Mouse (Mus musculus): ENCODE data around the gene Sdk1. TPM values are rescaled to one million over a fixed set of nuclear protein-coding genes. Genes with fewer than 3 reads are reported as not detected.

Gene Sdk1
- polyA plus RNA-seq, 1 experiment from 2014 or later: 3.4 TPM

- H3K4me2 ChIP-seq (ENCODE audit: low read depth, low read length): no peak overlapping the region
Measured at GRCm38 (mm10) chr5:142215981-142216380, 974.7 kb downstream of the Sdk1 start.

GRCm38 (mm10) chr5:142220851-142221503 is 979.7 kb downstream of the Sdk1 start:
- Histone ChIP-seq H3K4me3 (replicated peaks; ENCODE audit: low read length) (no peak overlapping the region), H3K4me1 (ENCODE audit: control insufficient read depth, insufficient read depth, low read length) (no peaks in the 10 kb centered on the region), H3K9ac (ENCODE audit: low read length) (no peak overlapping the region), H3K27me3 (ENCODE audit: control insufficient read depth, insufficient read depth, low read length) (no peaks in the 10 kb centered on the region), H3K9me3 (replicated peaks; ENCODE audit: control insufficient read depth, low read length) (peaks cover 4% of the 10 kb centered on the region; the same call in 1 of the 2 replicates), H3K27ac (ENCODE audit: low read length) (no peak overlapping the region), H3K36me3 (ENCODE audit: control insufficient read depth, insufficient read depth, low read length) (no peaks in the 10 kb centered on the region), H3K4me2 (ENCODE audit: low read depth, low read length) (no peak overlapping the region)
- WGBS: 89% methylated on average over 12 of the region's 12 CpGs
- ATAC-seq (ENCODE audit: insufficient read depth, low FRiP score): no peak

More at GRCm38 (mm10) chr5:142215981-142216380, 974.7 kb downstream of the Sdk1 start:
- Histone ChIP-seq H3K9ac (ENCODE audit: low read length) (no peak overlapping the region), H3K27me3 (ENCODE audit: control insufficient read depth, insufficient read depth, low read length) (no peaks in the 10 kb centered on the region), H3K27ac (ENCODE audit: low read length) (peak overlapping the region; percentile 34; the same call in 1 of the 2 replicates), H3K4me3 (replicated peaks; ENCODE audit: low read length) (no peak overlapping the region), H3K36me3 (ENCODE audit: control insufficient read depth, insufficient read depth, low read length) (no peaks in the 10 kb centered on the region), H3K9me3 (replicated peaks; ENCODE audit: control insufficient read depth, low read length) (peaks cover 3% of the 10 kb centered on the region; the same call in 1 of the 2 replicates), H3K4me1 (ENCODE audit: control insufficient read depth, insufficient read depth, low read length) (no peaks in the 10 kb centered on the region)
- no peak for ATAC-seq (ENCODE audit: insufficient read depth, low FRiP score)
- 61% methylated on average over 5 of the region's 5 CpGs for WGBS

GRCm38 (mm10) chr5:142228957-142229810 is 987.9 kb downstream of the Sdk1 start:
- WGBS: 78% methylated on average over 18 of the region's 18 CpGs
- H3K4me2 ChIP-seq (ENCODE audit: low read depth, low read length): no peak overlapping the region
- H3K4me3 ChIP-seq (replicated peaks; ENCODE audit: low read length): no peak overlapping the region
- H3K9me3 ChIP-seq (replicated peaks; ENCODE audit: control insufficient read depth, low read length): no peaks in the 10 kb centered on the region
- no peaks in the 10 kb centered on the region for H3K27me3 ChIP-seq (ENCODE audit: control insufficient read depth, insufficient read depth, low read length)
- no peaks in the 10 kb centered on the region for H3K36me3 ChIP-seq (ENCODE audit: control insufficient read depth, insufficient read depth, low read length)
- H3K27ac ChIP-seq (ENCODE audit: low read length): no peak overlapping the region
- ATAC-seq (ENCODE audit: insufficient read depth, low FRiP score): no peak
- no peaks in the 10 kb centered on the region for H3K4me1 ChIP-seq (ENCODE audit: control insufficient read depth, insufficient read depth, low read length)
- no peak overlapping the region for H3K9ac ChIP-seq (ENCODE audit: low read length)

DNA sequence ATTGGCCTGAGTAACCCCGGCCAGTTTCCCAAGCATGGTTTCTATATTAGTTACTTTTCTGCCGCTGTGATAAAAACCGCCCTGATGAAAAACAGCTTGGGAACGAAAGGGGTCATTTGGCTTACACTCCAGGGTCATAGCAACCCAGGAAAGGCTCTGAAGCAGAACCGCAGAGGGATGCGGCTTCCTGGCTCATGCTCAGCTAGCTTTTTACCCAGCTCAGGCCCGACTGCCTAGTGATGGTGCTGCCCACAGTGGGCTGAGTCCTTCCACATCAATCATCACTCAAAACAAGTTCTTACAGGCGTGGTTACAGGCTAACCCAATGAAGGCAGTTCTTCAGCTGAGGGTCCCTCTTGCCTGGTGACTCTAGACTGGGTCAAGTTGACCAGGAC is 988.5 kb downstream of the Sdk1 start:
- H3K9ac ChIP-seq (ENCODE audit: low read length): no peak overlapping the region
- no peaks in the 10 kb centered on the region for H3K36me3 ChIP-seq (ENCODE audit: control insufficient read depth, insufficient read depth, low read length)
- WGBS: 85% methylated on average over 8 of the region's 8 CpGs
- no peaks in the 10 kb centered on the region for H3K9me3 ChIP-seq (replicated peaks; ENCODE audit: control insufficient read depth, low read length)
- H3K27me3 ChIP-seq (ENCODE audit: control insufficient read depth, insufficient read depth, low read length): no peaks in the 10 kb centered on the region
- no peaks in the 10 kb centered on the region for H3K4me1 ChIP-seq (ENCODE audit: control insufficient read depth, insufficient read depth, low read length)
- H3K27ac ChIP-seq (ENCODE audit: low read length): no peak overlapping the region
- no peak for ATAC-seq (ENCODE audit: insufficient read depth, low FRiP score)
- no peak overlapping the region for H3K4me2 ChIP-seq (ENCODE audit: low read depth, low read length)
- H3K4me3 ChIP-seq (replicated peaks; ENCODE audit: low read length): no peak overlapping the region

GRCm38 (mm10) chr5:142240288-142240687 is 999.0 kb downstream of the Sdk1 start:
- 87% methylated on average over 6 of the region's 6 CpGs for WGBS
- H3K4me2 ChIP-seq (ENCODE audit: low read depth, low read length): no peak overlapping the region
- no peaks in the 10 kb centered on the region for H3K4me1 ChIP-seq (ENCODE audit: control insufficient read depth, insufficient read depth, low read length)
- no peaks in the 10 kb centered on the region for H3K36me3 ChIP-seq (ENCODE audit: control insufficient read depth, insufficient read depth, low read length)
- H3K4me3 ChIP-seq (replicated peaks; ENCODE audit: low read length): no peak overlapping the region
- no peak overlapping the region for H3K9ac ChIP-seq (ENCODE audit: low read length)
- ATAC-seq (ENCODE audit: insufficient read depth, low FRiP score): no peak
- H3K9me3 ChIP-seq (replicated peaks; ENCODE audit: control insufficient read depth, low read length): peaks cover under 1% of the 10 kb centered on the region; the same call in 1 of the 2 replicates
- H3K27ac ChIP-seq (ENCODE audit: low read length): no peak overlapping the region
- H3K27me3 ChIP-seq (ENCODE audit: control insufficient read depth, insufficient read depth, low read length): no peaks in the 10 kb centered on the region

GRCm38 (mm10) chr5:142242597-142242996 is 1001.3 kb downstream of the Sdk1 start:
- WGBS: 36% methylated on average over 3 of the region's 3 CpGs
- H3K9me3 ChIP-seq (replicated peaks; ENCODE audit: control insufficient read depth, low read length): peaks cover 6% of the 10 kb centered on the region; the same call in 1 of the 2 replicates
- H3K27me3 ChIP-seq (ENCODE audit: control insufficient read depth, insufficient read depth, low read length): no peaks in the 10 kb centered on the region
- no peak overlapping the region for H3K4me2 ChIP-seq (ENCODE audit: low read depth, low read length)
- ATAC-seq (ENCODE audit: insufficient read depth, low FRiP score): no peak
- H3K4me3 ChIP-seq (replicated peaks; ENCODE audit: low read length): no peak overlapping the region
- no peak overlapping the region for H3K27ac ChIP-seq (ENCODE audit: low read length)
- H3K4me1 ChIP-seq (ENCODE audit: control insufficient read depth, insufficient read depth, low read length): no peaks in the 10 kb centered on the region
- no peaks in the 10 kb centered on the region for H3K36me3 ChIP-seq (ENCODE audit: control insufficient read depth, insufficient read depth, low read length)
- no peak overlapping the region for H3K9ac ChIP-seq (ENCODE audit: low read length)

DNA sequence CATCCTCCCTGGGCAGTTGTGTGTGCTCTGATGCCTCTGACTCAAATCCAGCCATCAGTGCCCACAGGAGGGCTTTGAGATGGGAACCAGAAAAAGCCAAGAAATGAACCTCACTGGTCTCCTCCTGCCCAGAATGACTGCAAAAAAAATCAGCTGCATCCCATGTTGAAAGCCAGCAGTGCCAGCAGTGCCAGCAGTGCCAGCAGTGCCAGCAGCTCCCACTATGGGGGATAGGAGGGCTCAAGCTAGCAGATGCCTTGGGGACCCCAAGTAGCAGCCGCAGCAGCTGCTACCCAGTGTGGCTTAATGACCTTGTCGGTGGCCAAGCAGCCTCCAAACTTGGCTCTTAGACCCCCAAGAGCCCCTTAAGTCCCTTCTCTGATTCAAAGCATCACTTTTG is 1001.8 kb downstream of the Sdk1 start:
- whole genome bisulfite sequencing: 96% methylated on average over 2 of the region's 2 CpGs
- H3K4me2 ChIP-seq (ENCODE audit: low read depth, low read length): no peak overlapping the region
- H3K27ac ChIP-seq (ENCODE audit: low read length): no peak overlapping the region
- no peaks in the 10 kb centered on the region for H3K36me3 ChIP-seq (ENCODE audit: control insufficient read depth, insufficient read depth, low read length)
- no peaks in the 10 kb centered on the region for H3K27me3 ChIP-seq (ENCODE audit: control insufficient read depth, insufficient read depth, low read length)
- no peaks in the 10 kb centered on the region for H3K4me1 ChIP-seq (ENCODE audit: control insufficient read depth, insufficient read depth, low read length)
- no peak for ATAC-seq (ENCODE audit: insufficient read depth, low FRiP score)
- H3K4me3 ChIP-seq (replicated peaks; ENCODE audit: low read length): no peak overlapping the region
- peaks cover 6% of the 10 kb centered on the region; the same call in 1 of the 2 replicates for H3K9me3 ChIP-seq (replicated peaks; ENCODE audit: control insufficient read depth, low read length)
- no peak overlapping the region for H3K9ac ChIP-seq (ENCODE audit: low read length)

DNA sequence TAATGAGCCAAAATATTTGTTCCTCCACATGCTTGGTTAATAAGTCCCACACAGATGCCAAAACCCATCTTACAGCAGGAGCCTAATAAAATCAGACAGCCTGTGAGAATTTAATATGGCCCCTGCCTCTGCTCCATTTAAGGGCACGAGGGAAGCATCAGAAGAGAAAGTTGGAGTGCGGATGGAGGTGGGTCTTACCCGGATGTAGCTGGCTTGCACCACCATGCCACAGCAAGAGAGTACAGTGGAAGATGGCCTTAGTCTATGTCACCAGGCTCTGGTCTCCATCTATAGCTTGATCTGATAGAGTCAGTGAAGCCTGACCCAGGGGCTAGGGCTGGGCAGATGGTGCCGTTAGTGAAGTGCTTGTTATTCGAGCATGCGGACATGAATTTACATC is 1014.9 kb downstream of the Sdk1 start:
- H3K4me2 ChIP-seq (ENCODE audit: low read depth, low read length): no peak overlapping the region
- WGBS: 77% methylated on average over 6 of the region's 6 CpGs
- H3K4me1 ChIP-seq (ENCODE audit: control insufficient read depth, insufficient read depth, low read length): no peaks in the 10 kb centered on the region
- H3K4me3 ChIP-seq (replicated peaks; ENCODE audit: low read length): no peak overlapping the region
- no peaks in the 10 kb centered on the region for H3K36me3 ChIP-seq (ENCODE audit: control insufficient read depth, insufficient read depth, low read length)
- no peaks in the 10 kb centered on the region for H3K27me3 ChIP-seq (ENCODE audit: control insufficient read depth, insufficient read depth, low read length)
- no peaks in the 10 kb centered on the region for H3K9me3 ChIP-seq (replicated peaks; ENCODE audit: control insufficient read depth, low read length)
- H3K27ac ChIP-seq (ENCODE audit: low read length): no peak overlapping the region
- no peak overlapping the region for H3K9ac ChIP-seq (ENCODE audit: low read length)
- no peak for ATAC-seq (ENCODE audit: insufficient read depth, low FRiP score)

GRCm38 (mm10) chr5:142258716-142259115 is 1017.4 kb downstream of the Sdk1 start:
- Histone ChIP-seq H3K36me3 (ENCODE audit: control insufficient read depth, insufficient read depth, low read length) (no peaks in the 10 kb centered on the region), H3K27me3 (ENCODE audit: control insufficient read depth, insufficient read depth, low read length) (no peaks in the 10 kb centered on the region), H3K9me3 (replicated peaks; ENCODE audit: control insufficient read depth, low read length) (no peaks in the 10 kb centered on the region), H3K4me3 (replicated peaks; ENCODE audit: low read length) (no peak overlapping the region), H3K4me1 (ENCODE audit: control insufficient read depth, insufficient read depth, low read length) (no peaks in the 10 kb centered on the region), H3K4me2 (ENCODE audit: low read depth, low read length) (no peak overlapping the region), H3K27ac (ENCODE audit: low read length) (no peak overlapping the region), H3K9ac (ENCODE audit: low read length) (no peak overlapping the region)
- no peak for ATAC-seq (ENCODE audit: insufficient read depth, low FRiP score)
- WGBS: 83% methylated on average over 7 of the region's 7 CpGs
